Mouse (Mus musculus) natural killer cell, adult 2 months (primary cell): ENCODE measurements around the gene Ptprt.

Experiments used
- DNase-seq, 2 experiments: peaks; one replicate each; pipeline ENCODE4 v3.0.0; 2022; ENCODE audit warnings: low spot score in 2 of 2

The Ptprt gene

GRCm38 (mm10) chr2:161704811-161705210 lies 956.1 kb downstream of the Ptprt start:
- DNase-seq = no peak

GRCm38 (mm10) chr2:161704410-161704809 lies 956.5 kb downstream of the Ptprt start:
- DNase-seq = no peak

- no peak for DNase-seq
These were observed 965.1 kb downstream of the Ptprt start for GRCm38 (mm10) chr2:161695819-161696218.

GRCm38 (mm10) chr2:161668302-161668986 lies 992.5 kb downstream of the Ptprt start:
- DNase-seq = no peak

GRCm38 (mm10) chr2:161661912-161662311 lies 999.0 kb downstream of the Ptprt start:
- no peak for DNase-seq

GRCm38 (mm10) chr2:161660827-161661226 lies 1000.1 kb downstream of the Ptprt start:
- DNase-seq = no peak

GRCm38 (mm10) chr2:161657046-161657445 lies 1003.9 kb downstream of the Ptprt start:
- DNase-seq = no peak

- DNase-seq = no peak
These were observed 1004.3 kb downstream of the Ptprt start for GRCm38 (mm10) chr2:161656632-161657031.

GRCm38 (mm10) chr2:161640805-161641204 lies 1020.1 kb downstream of the Ptprt start:
- no peak for DNase-seq

- no peak for DNase-seq
These were observed 1026.9 kb downstream of the Ptprt start for GRCm38 (mm10) chr2:161634084-161634483.

- no peak for DNase-seq
These were observed 1035.1 kb downstream of the Ptprt start for GRCm38 (mm10) chr2:161625896-161626295.

- DNase-seq = no peak
These were observed 1052.5 kb downstream of the Ptprt start for GRCm38 (mm10) chr2:161608401-161608800.

- DNase-seq = no peak
These were observed 1053.6 kb downstream of the Ptprt start for GRCm38 (mm10) chr2:161607372-161607771.

- no peak for DNase-seq
These were observed 1060.6 kb downstream of the Ptprt start for GRCm38 (mm10) chr2:161600206-161600808.

- DNase-seq = no peak
These were observed 1067.4 kb downstream of the Ptprt start for GRCm38 (mm10) chr2:161593391-161594152.

- no peak for DNase-seq
These were observed 1086.5 kb downstream of the Ptprt start for GRCm38 (mm10) chr2:161574401-161574800.

GRCm38 (mm10) chr2:161572201-161572600 lies 1088.7 kb downstream of the Ptprt start:
- no peak for DNase-seq

GRCm38 (mm10) chr2:161570236-161570995 lies 1090.5 kb downstream of the Ptprt start:
- no peak for DNase-seq

GRCm38 (mm10) chr2:161561502-161561901 lies 1099.4 kb downstream of the Ptprt start:
- DNase-seq = no peak

- no peak for DNase-seq
These were observed 1103.1 kb downstream of the Ptprt start for GRCm38 (mm10) chr2:161557874-161558273.

- no peak for DNase-seq
These were observed 1107.3 kb downstream of the Ptprt start for GRCm38 (mm10) chr2:161553651-161554050.

GRCm38 (mm10) chr2:161552011-161552410 lies 1108.9 kb downstream of the Ptprt start:
- no peak for DNase-seq
